Comparison of ENCODE assay signal across 8 mouse cellular contexts in genomic region chr1:75422823-75423471, GRCm38 (mm10). TPM values are rescaled to one million over a fixed set of nuclear protein-coding genes. Genes with fewer than 3 reads are reported as not detected.
DNase-seq lines count a peak whose midpoint lies in the region; ATAC-seq and TF ChIP-seq lines count a peak whose summit lies in the region.

No protein-coding gene starts in this region.

- intact Hi-C loops in left cerebral cortex, postnatal 4 days (cut with DNase I): no loop called here
- intact Hi-C loops in left cerebral cortex, postnatal 10 days (cut with DNase I): no loop called here

- H3K4me2 ChIP-seq in embryonic facial prominence, embryonic 11.5 days (ENCODE audit: low read depth, low read length): peak overlapping the region; percentile 63
- H3K4me2 ChIP-seq in intestine, embryonic 16.5 days (ENCODE audit: low read depth, low read length): peak overlapping the region; percentile 69

- H3K4me1 ChIP-seq in embryonic facial prominence, embryonic 11.5 days (ENCODE audit: control insufficient read depth, insufficient read depth, low read length): peaks cover 18% of the 10 kb centered on the region
- peaks cover 10% of the 10 kb centered on the region for H3K4me1 ChIP-seq in intestine, embryonic 16.5 days (ENCODE audit: control insufficient read depth, insufficient read depth, low read length)
- H3K4me1 ChIP-seq in midbrain, embryonic 10.5 days: peaks cover 59% of the 10 kb centered on the region

- no peak for TF ChIP-seq CTCF in layer of hippocampus, adult 2 months (conservative IDR thresholded peaks at IDR 0.05)

- H3K4me3 ChIP-seq in layer of hippocampus, adult 2 months: peak overlapping the region; percentile 12; the same call in 1 of the 2 replicates
- peak overlapping the region; percentile 37 for H3K4me3 ChIP-seq in embryonic facial prominence, embryonic 11.5 days (ENCODE audit: low read depth, low read length)
- H3K4me3 ChIP-seq in intestine, embryonic 16.5 days (ENCODE audit: low read length): peak overlapping the region; percentile 42
- peak overlapping the region; percentile 57 for H3K4me3 ChIP-seq in midbrain, embryonic 10.5 days

- H3K9me3 ChIP-seq in embryonic facial prominence, embryonic 11.5 days (replicated peaks; ENCODE audit: control insufficient read depth, low read length): no peaks in the 10 kb centered on the region
- no peaks in the 10 kb centered on the region for H3K9me3 ChIP-seq in intestine, embryonic 16.5 days (ENCODE audit: control insufficient read depth, low read length)
- H3K9me3 ChIP-seq in midbrain, embryonic 10.5 days (replicated peaks): no peaks in the 10 kb centered on the region

- peaks cover 21% of the 10 kb centered on the region for H3K27me3 ChIP-seq in embryonic facial prominence, embryonic 11.5 days (ENCODE audit: control insufficient read depth, insufficient read depth, low read length)
- peaks cover 38% of the 10 kb centered on the region for H3K27me3 ChIP-seq in intestine, embryonic 16.5 days (replicated peaks; ENCODE audit: control insufficient read depth, insufficient read depth, low read length)
- H3K27me3 ChIP-seq in midbrain, embryonic 10.5 days (ENCODE audit: low read depth, poor library complexity, severe bottlenecking): peaks cover 85% of the 10 kb centered on the region

- 1% methylated on average over 71 of the region's 71 CpGs for WGBS in embryonic facial prominence, embryonic 11.5 days
- 4% methylated on average over 71 of the region's 71 CpGs for whole genome bisulfite sequencing in intestine, embryonic 16.5 days
- WGBS in midbrain, embryonic 10.5 days: under 1% methylated on average over 71 of the region's 71 CpGs

- no peaks in the 10 kb centered on the region for H3K36me3 ChIP-seq in embryonic facial prominence, embryonic 11.5 days (replicated peaks; ENCODE audit: control insufficient read depth, insufficient read depth, low read depth, low read length)
- H3K36me3 ChIP-seq in intestine, embryonic 16.5 days (ENCODE audit: control insufficient read depth, insufficient read depth, low read length): no peaks in the 10 kb centered on the region
- no peaks in the 10 kb centered on the region for H3K36me3 ChIP-seq in midbrain, embryonic 10.5 days

- no peak overlapping the region for H3K27ac ChIP-seq in layer of hippocampus, adult 2 months
- no peak overlapping the region for H3K27ac ChIP-seq in embryonic facial prominence, embryonic 11.5 days (replicated peaks; ENCODE audit: low read depth, low read length)
- H3K27ac ChIP-seq in intestine, embryonic 16.5 days (ENCODE audit: low read length): no peak overlapping the region
- peak overlapping the region; percentile 73 for H3K27ac ChIP-seq in midbrain, embryonic 10.5 days (replicated peaks)

- no peak; the same call in 1 of the 2 replicates for ATAC-seq in embryonic facial prominence, embryonic 11.5 days (replicated peaks; ENCODE audit: insufficient number of reproducible peaks, low FRiP score, low TSS enrichment, low read depth)
- ATAC-seq in intestine, embryonic 16.5 days: peak; percentile 63
- ATAC-seq in monocyte, adult 5-6 weeks (replicated peaks; ENCODE audit: insufficient number of reproducible peaks, low FRiP score, low TSS enrichment, poor library complexity, severe bottlenecking): no peak

- H3K9ac ChIP-seq in embryonic facial prominence, embryonic 11.5 days (replicated peaks; ENCODE audit: low read length): peak overlapping the region; percentile 50
- H3K9ac ChIP-seq in intestine, embryonic 16.5 days (ENCODE audit: low read depth, low read length): peak overlapping the region; percentile 53

- no peak for DNase-seq in layer of hippocampus, adult 2 months (ENCODE audit: low spot score in 2 of 2)
- DNase-seq in layer of hippocampus, adult 11-12 months (ENCODE audit: low spot score): no peak
- peak; percentile 60 for DNase-seq in embryonic facial prominence, embryonic 11.5 days (ENCODE audit: low spot score)
- peak; percentile 68 for DNase-seq in midbrain, embryonic 10.5 days (ENCODE audit: low spot score)
- no peak for DNase-seq in left cerebral cortex, postnatal 4 days
- DNase-seq in left cerebral cortex, postnatal 10 days (ENCODE audit: extremely low spot score in 1 of 2, low spot score in 2 of 2): no peak

RNA-seq across cellular contexts. Expression of gene Gmppa, which starts 12.8 kb away (rescaled TPM):
- total RNA-seq in layer of hippocampus, adult 2 months (2021): 10 to 100 TPM; 72.9 to 76.0 TPM
- polyA plus RNA-seq in embryonic facial prominence, embryonic 11.5 days (2014; fragmentation: Nextera tagmentation; extraction: Ambion mirVana): 36.9 and 38.4 TPM in 2 replicates
- 134 and 137 TPM in 2 replicates for polyA plus RNA-seq in intestine, embryonic 16.5 days (2015; fragmentation: Nextera tagmentation; extraction: Ambion mirVana)
- 70.2 and 73.1 TPM in 2 replicates for polyA plus RNA-seq in midbrain, embryonic 10.5 days (2016; fragmentation: Nextera tagmentation; extraction: Ambion mirVana)
- 10 to 100 TPM; 47.9 to 60.5 TPM for total RNA-seq in left cerebral cortex, postnatal 4 days (2021)
- 10 to 100 TPM; 51.9 to 53.7 TPM for total RNA-seq in left cerebral cortex, postnatal 10 days (2021)
- 39.2 to 56.0 TPM (median 55.4 TPM) in 3 replicates for total RNA-seq in monocyte, adult 5-6 weeks (2017)

RNA-seq across cellular contexts. Expression of gene Asic4, which starts 27.3 kb away (rescaled TPM):
- 1 to 10 TPM; 5.5 to 7.1 TPM for total RNA-seq in layer of hippocampus, adult 2 months (2021)
- polyA plus RNA-seq in embryonic facial prominence, embryonic 11.5 days (2014; fragmentation: Nextera tagmentation; extraction: Ambion mirVana): 0.29 and 1.1 TPM in 2 replicates
- polyA plus RNA-seq in intestine, embryonic 16.5 days (2015; fragmentation: Nextera tagmentation; extraction: Ambion mirVana): 2.0 and 2.4 TPM in 2 replicates
- 6.1 and 17.7 TPM in 2 replicates for polyA plus RNA-seq in midbrain, embryonic 10.5 days (2016; fragmentation: Nextera tagmentation; extraction: Ambion mirVana)
- total RNA-seq in left cerebral cortex, postnatal 4 days (2021): 10 to 100 TPM in 1 of 2 experiments, 1 to 10 TPM in 1; 8.6 to 10.2 TPM
- total RNA-seq in left cerebral cortex, postnatal 10 days (2021): 10 to 100 TPM; 17.2 to 22.0 TPM
- not detected in 3 replicates for total RNA-seq in monocyte, adult 5-6 weeks (2017)

RNA-seq across cellular contexts. Expression of gene Speg, which starts 47.9 kb away (rescaled TPM):
- 100 to 1,000 TPM; 168 to 179 TPM for total RNA-seq in layer of hippocampus, adult 2 months (2021)
- polyA plus RNA-seq in embryonic facial prominence, embryonic 11.5 days (2014; fragmentation: Nextera tagmentation; extraction: Ambion mirVana): 16.7 and 19.9 TPM in 2 replicates
- polyA plus RNA-seq in intestine, embryonic 16.5 days (2015; fragmentation: Nextera tagmentation; extraction: Ambion mirVana): 33.5 and 35.2 TPM in 2 replicates
- polyA plus RNA-seq in midbrain, embryonic 10.5 days (2016; fragmentation: Nextera tagmentation; extraction: Ambion mirVana): 23.6 and 26.9 TPM in 2 replicates
- total RNA-seq in left cerebral cortex, postnatal 4 days (2021): 100 to 1,000 TPM; 131 to 143 TPM
- 100 to 1,000 TPM; 182 to 186 TPM for total RNA-seq in left cerebral cortex, postnatal 10 days (2021)
- 0.49 TPM in 1 of 3 replicates, not detected in the others for total RNA-seq in monocyte, adult 5-6 weeks (2017)

RNA-seq across cellular contexts. Expression of gene Chpf, which starts 56.2 kb away (rescaled TPM):
- 10 to 100 TPM; 80.5 to 86.6 TPM for total RNA-seq in layer of hippocampus, adult 2 months (2021)
- polyA plus RNA-seq in embryonic facial prominence, embryonic 11.5 days (2014; fragmentation: Nextera tagmentation; extraction: Ambion mirVana): 14.6 and 15.3 TPM in 2 replicates
- polyA plus RNA-seq in intestine, embryonic 16.5 days (2015; fragmentation: Nextera tagmentation; extraction: Ambion mirVana): 25.2 and 28.8 TPM in 2 replicates
- 24.4 and 25.2 TPM in 2 replicates for polyA plus RNA-seq in midbrain, embryonic 10.5 days (2016; fragmentation: Nextera tagmentation; extraction: Ambion mirVana)
- 10 to 100 TPM; 61.3 to 67.7 TPM for total RNA-seq in left cerebral cortex, postnatal 4 days (2021)
- total RNA-seq in left cerebral cortex, postnatal 10 days (2021): 10 to 100 TPM; 79.8 to 80.6 TPM
- 3.6 to 11.4 TPM (median 4.3 TPM) in 3 replicates for total RNA-seq in monocyte, adult 5-6 weeks (2017)

RNA-seq across cellular contexts. Expression of gene Tmem198, which starts 56.4 kb away (rescaled TPM):
- 10 to 100 TPM; 64.0 to 65.4 TPM for total RNA-seq in layer of hippocampus, adult 2 months (2021)
- 0.98 and 1.6 TPM in 2 replicates for polyA plus RNA-seq in embryonic facial prominence, embryonic 11.5 days (2014; fragmentation: Nextera tagmentation; extraction: Ambion mirVana)
- 1.5 and 1.9 TPM in 2 replicates for polyA plus RNA-seq in intestine, embryonic 16.5 days (2015; fragmentation: Nextera tagmentation; extraction: Ambion mirVana)
- 9.9 and 17.4 TPM in 2 replicates for polyA plus RNA-seq in midbrain, embryonic 10.5 days (2016; fragmentation: Nextera tagmentation; extraction: Ambion mirVana)
- 10 to 100 TPM; 41.8 to 43.5 TPM for total RNA-seq in left cerebral cortex, postnatal 4 days (2021)
- total RNA-seq in left cerebral cortex, postnatal 10 days (2021): 10 to 100 TPM; 58.2 to 59.3 TPM
- total RNA-seq in monocyte, adult 5-6 weeks (2017): 0.21 to 3.7 TPM (median 0.86 TPM) in 3 replicates

Comparison
In these comparisons a context has a peak if more than half of its experiments do, and no peak if none do; other contexts are left out.
1. DNase-seq: peak in embryonic facial prominence, embryonic 11.5 days (single experiment) and midbrain, embryonic 10.5 days (single experiment); none in layer of hippocampus, adult 2 months (0 of 2), layer of hippocampus, adult 11-12 months (single experiment), left cerebral cortex, postnatal 4 days (single experiment) and left cerebral cortex, postnatal 10 days (0 of 2).
2. RNA of gene Speg, which starts 47.9 kb away (total RNA-seq): 182 to 186 TPM in left cerebral cortex, postnatal 10 days, 168 to 179 TPM in layer of hippocampus, adult 2 months and 131 to 143 TPM in left cerebral cortex, postnatal 4 days; 0.49 TPM in monocyte, adult 5-6 weeks; every median in the first group is over 10 times any median in the second.
3. Peak in every context shown above with its lines, with median percentiles within 50 percentile points of each other: H3K4me3 ChIP-seq.